Mouse (Mus musculus) heart, postnatal 0 days (tissue): ENCODE data around the gene Foxn3. TPM values are rescaled to one million over a fixed set of nuclear protein-coding genes. Genes with fewer than 3 reads are reported as not detected.

ENCODE experiments used
- ATAC-seq: fragments of 200-750 bp; cut with Nextera tagmentation; 2 replicates; pipeline ENCODE4 v1.8.0; 2017; ENCODE audit warnings: low read depth, moderate number of reproducible peaks, moderate library complexity; ENCODE audit not compliant: insufficient read depth
- DNase-seq: peaks from one replicate; pipeline ENCODE4 v3.0.0-alpha.2; 2016; ENCODE audit warnings: low spot score
- H3K27ac ChIP-seq: fragments of 300-500 bp; sonication (generic); 2 replicates; pipeline ENCODE4 v1.5.1; 2014; ENCODE audit warnings: low read depth, mild to moderate bottlenecking
- H3K27me3 ChIP-seq: fragments of 300-500 bp; sonication (generic); 2 replicates; pipeline ENCODE4 v1.6.1; 2014; ENCODE audit warnings: low read length, mixed read lengths; ENCODE audit not compliant: control insufficient read depth, insufficient read depth
- H3K36me3 ChIP-seq: fragments of 300-500 bp; sonication (generic); replicated peaks from 2 replicates; pipeline ENCODE4 v1.6.1; 2014; ENCODE audit warnings: low read length, mixed read lengths; ENCODE audit not compliant: control insufficient read depth, insufficient read depth
- H3K4me1 ChIP-seq: fragments of 300-500 bp; sonication (generic); 2 replicates; pipeline ENCODE4 v1.6.1; 2014; ENCODE audit warnings: antibody characterized with exemption; ENCODE audit not compliant: control insufficient read depth, insufficient read depth
- H3K4me2 ChIP-seq: fragments of 300-500 bp; sonication (generic); 2 replicates; pipeline ENCODE4 v1.6.1; 2014; ENCODE audit warnings: low read depth, mild to moderate bottlenecking, low read length, moderate library complexity
- H3K4me3 ChIP-seq: fragments of 300-500 bp; sonication (generic); 2 replicates; pipeline ENCODE4 v1.5.1; 2014; ENCODE audit warnings: low read depth, low read length
- H3K9ac ChIP-seq: fragments of 300-500 bp; sonication (generic); replicated peaks from 2 replicates; pipeline ENCODE4 v1.6.1; 2014; ENCODE audit warnings: low read depth, low read length, mixed read lengths
- H3K9me3 ChIP-seq: fragments of 300-500 bp; sonication (generic); replicated peaks from 2 replicates; pipeline ENCODE4 v1.6.1; 2016; ENCODE audit warnings: low read length; ENCODE audit not compliant: control insufficient read depth
- CTCF ChIP-seq: IDR thresholded peaks from 2 replicates; pipeline ENCODE4 v1.5.1; 2016; ENCODE audit warnings: antibody characterized with exemption, control low read depth, low read depth
- EP300 ChIP-seq: IDR thresholded peaks from 2 replicates; pipeline ENCODE4 v1.6.1; 2016; ENCODE audit warnings: antibody characterized with exemption, low read depth
- WGBS: fragments of 180-500 bp; shearing (Covaris S2); extraction: QIAGEN DNeasy Blood & Tissue Kit; methylation state at CpG from one replicate; pipeline ENCODE4 v1.1.7; 2014; 5-methylcytosine and 5-hydroxymethylcytosine counted together
- polyA plus RNA-seq: library from polyadenylated mRNA; unstranded; fragments of >200 nt; fragmentation: Nextera tagmentation; extraction: Ambion mirVana; gene quantifications from 2 replicates; pipeline ENCODE4 v1.2.1, GENCODE M21; 2015
- total RNA-seq: library from RNA; depleted of rRNA; stranded (reverse); fragments of >200 nt; gene quantifications from 2 replicates; pipeline ENCODE4 v1.2.3, GENCODE M21; 2014; ENCODE audit warnings: low replicate concordance

Gene Foxn3
- total and polyA plus RNA-seq, 2 experiments from 2014 or later, result 31.4 to 55.3 TPM

DNA sequence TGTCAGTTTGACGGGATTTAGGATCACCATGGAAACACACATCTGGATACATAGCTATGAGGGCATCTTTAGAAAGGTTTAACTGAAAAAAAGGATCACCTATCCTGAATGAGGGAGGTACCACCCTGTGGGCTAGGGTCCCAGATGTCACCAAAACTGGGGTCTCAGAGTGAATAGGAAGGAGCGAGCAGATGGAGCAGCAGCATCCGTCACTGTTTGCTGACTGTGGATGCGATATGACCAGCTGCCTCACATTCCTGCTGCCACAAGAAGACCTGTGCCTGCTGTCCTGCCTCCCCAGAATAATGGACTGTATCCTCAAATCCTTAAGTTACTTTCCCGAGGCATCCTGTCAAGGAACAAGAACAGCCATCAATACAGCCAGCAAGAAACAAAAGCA, 97.0 kb downstream of the Foxn3 start:
- H3K4me3 ChIP-seq, result no peak overlapping the region
- ATAC-seq, result no peak
- H3K27me3 ChIP-seq, result no peaks in the 10 kb centered on the region
- no peaks in the 10 kb centered on the region for H3K9me3 ChIP-seq
- no peaks in the 10 kb centered on the region for H3K36me3 ChIP-seq
- no peak for DNase-seq
- H3K9ac ChIP-seq, result no peak overlapping the region
- WGBS, result 90% methylated on average over 5 of the region's 5 CpGs
- H3K27ac ChIP-seq, result no peak overlapping the region
- TF ChIP-seq EP300 (no peak), CTCF (no peak)
- H3K4me1 ChIP-seq, result no peaks in the 10 kb centered on the region
- H3K4me2 ChIP-seq, result no peak overlapping the region

DNA sequence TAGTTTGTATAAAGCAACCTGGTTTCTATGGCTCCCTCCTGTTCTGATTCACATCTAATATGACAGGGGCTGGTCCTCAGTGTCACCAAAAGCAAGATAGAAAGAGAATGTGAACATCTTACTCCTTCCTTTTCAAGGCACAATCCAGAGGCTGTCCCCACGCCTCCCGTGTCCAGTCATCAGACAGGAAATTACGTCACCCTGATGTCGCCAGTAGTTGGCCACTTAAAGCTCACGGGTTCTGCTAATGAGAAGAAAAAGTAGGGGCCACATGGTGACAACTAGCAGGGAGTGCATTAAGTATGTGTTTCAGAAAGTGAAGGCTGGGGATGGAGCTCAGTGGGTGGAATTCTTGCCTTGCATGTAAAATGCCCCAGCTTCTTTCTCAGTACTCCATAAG, 99.1 kb downstream of the Foxn3 start:
- TF ChIP-seq CTCF, result no peak
- TF ChIP-seq EP300, result no peak
- Histone ChIP-seq H3K4me3 (no peak overlapping the region), H3K4me1 (no peaks in the 10 kb centered on the region), H3K36me3 (no peaks in the 10 kb centered on the region), H3K27ac (no peak overlapping the region), H3K27me3 (no peaks in the 10 kb centered on the region), H3K9me3 (no peaks in the 10 kb centered on the region), H3K9ac (no peak overlapping the region), H3K4me2 (no peak overlapping the region)
- ATAC-seq, result no peak
- no peak for DNase-seq
- WGBS, result 51% methylated on average over 5 of the region's 5 CpGs

DNA sequence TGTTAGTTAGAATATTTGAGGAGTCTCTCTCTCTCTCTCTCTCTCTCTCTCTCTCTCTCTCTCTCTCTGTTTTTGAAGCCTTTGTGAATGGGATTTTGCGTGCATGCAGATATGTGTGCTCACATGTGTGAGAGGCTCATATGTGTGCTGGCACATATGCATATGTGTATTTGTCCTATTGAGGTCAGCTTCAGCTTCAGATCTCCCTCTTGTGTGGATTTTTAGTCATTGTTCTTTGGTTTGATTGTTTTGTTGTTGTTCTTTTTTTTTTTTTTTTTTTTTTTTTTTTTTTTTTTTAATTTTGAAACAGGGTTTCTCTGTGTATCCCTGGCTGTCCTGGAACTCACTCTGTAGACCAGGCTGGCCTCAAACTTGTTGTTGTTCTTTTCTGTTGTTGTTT, 100.5 kb downstream of the Foxn3 start:
- no peak for DNase-seq
- Histone ChIP-seq H3K27ac (no peak overlapping the region), H3K27me3 (no peaks in the 10 kb centered on the region), H3K4me1 (0 out of 2 replicates have a peak, but pooled peaks cover 5% of the 10 kb centered on the region), H3K9me3 (no peaks in the 10 kb centered on the region), H3K36me3 (no peaks in the 10 kb centered on the region), H3K4me3 (no peak overlapping the region), H3K4me2 (no peak overlapping the region), H3K9ac (no peak overlapping the region)
- no peak for ATAC-seq
- TF ChIP-seq CTCF (no peak), EP300 (no peak)
- 88% methylated on average over 1 of the region's 1 CpGs for WGBS

DNA sequence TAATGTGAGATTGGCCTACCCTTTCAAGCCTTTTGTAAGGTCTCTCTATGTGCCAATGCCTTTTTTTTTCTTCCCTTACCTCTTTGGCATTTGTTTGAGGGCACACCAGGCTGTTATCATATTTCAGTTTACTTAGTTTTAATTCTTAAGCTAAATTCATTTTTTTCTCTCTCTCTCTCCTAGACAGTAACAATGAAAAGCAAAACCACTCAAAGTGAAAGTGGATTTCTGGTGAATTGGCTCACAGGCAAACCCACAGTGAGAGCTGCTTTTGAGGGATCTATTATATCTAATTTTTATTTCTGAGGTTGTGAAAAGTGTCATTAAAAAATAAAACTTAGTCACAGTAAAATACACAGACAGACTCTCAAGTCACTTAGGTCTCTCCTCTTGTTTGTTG, 101.1 kb downstream of the Foxn3 start:
- H3K27ac ChIP-seq, result no peak overlapping the region
- H3K9ac ChIP-seq, result no peak overlapping the region
- no peak overlapping the region for H3K4me3 ChIP-seq
- 0 out of 2 replicates have a peak, but pooled peaks cover 5% of the 10 kb centered on the region for H3K4me1 ChIP-seq
- no peak for ATAC-seq
- H3K4me2 ChIP-seq, result no peak overlapping the region
- H3K27me3 ChIP-seq, result no peaks in the 10 kb centered on the region
- no peaks in the 10 kb centered on the region for H3K9me3 ChIP-seq
- no peaks in the 10 kb centered on the region for H3K36me3 ChIP-seq
- TF ChIP-seq EP300 (no peak), CTCF (no peak)
- no peak for DNase-seq

DNA sequence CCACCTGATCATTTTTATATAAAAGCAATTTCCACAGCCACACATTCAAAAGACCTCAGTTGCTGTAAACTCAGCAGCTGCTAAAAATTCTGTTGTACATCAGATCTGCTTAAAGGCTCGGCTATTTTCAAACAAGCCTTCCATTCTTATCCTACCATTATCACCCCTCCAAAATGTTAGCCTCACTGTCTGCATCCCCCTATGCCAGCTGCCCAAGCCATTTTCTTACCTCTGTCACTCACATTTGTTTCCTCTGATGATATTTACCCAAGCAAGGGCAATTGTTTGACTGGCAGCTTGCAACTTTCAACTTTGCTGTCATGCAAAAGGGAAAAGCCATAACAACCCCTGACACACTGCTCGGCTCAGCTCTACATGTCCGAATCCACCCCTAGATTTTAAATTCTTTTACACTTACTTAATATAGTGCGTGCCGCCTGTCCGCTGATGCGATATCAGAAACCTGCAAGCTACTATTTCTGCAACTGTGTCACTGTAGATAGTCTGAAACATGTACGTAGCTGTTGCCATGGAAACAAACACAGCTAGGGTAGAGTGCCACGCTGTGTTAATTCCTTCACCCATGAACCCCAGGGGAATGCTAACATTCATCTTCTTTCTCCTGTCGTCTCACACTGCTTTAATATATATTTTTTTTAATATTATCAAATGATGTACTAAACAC, 105.7 kb downstream of the Foxn3 start:
- Histone ChIP-seq H3K27ac (no peak overlapping the region), H3K4me3 (0 out of 2 replicates have a peak overlapping the region, but pooled peaks have one; percentile 7)

DNA sequence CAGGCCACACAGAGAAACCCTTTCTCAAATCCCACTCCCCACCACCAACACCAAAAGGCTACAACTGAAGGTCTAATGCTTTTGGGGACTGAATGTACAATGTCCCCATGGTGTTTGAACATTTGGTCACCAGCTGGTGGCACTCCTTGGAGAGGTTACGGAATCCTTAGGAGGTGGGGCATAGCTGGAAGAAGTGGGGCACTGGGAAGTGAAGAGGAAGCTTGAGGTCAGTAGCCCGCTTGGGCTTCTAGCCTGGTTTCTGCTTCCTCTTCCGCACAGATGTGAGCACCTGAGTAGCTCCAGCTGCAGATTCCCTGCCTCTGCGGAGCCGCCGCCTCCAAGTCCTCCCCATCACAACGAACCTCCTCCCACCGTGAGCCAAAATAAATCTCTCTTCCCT, 107.8 kb downstream of the Foxn3 start:
- no peak overlapping the region for H3K27ac ChIP-seq
- no peak overlapping the region for H3K4me2 ChIP-seq
- no peak overlapping the region for H3K9ac ChIP-seq
- no peak overlapping the region for H3K4me3 ChIP-seq
- no peaks in the 10 kb centered on the region for H3K36me3 ChIP-seq
- H3K4me1 ChIP-seq, result 0 out of 2 replicates have a peak, but pooled peaks cover 5% of the 10 kb centered on the region
- ATAC-seq, result no peak
- DNase-seq, result no peak
- 93% methylated on average over 8 of the region's 8 CpGs for WGBS
- H3K9me3 ChIP-seq, result no peaks in the 10 kb centered on the region
- H3K27me3 ChIP-seq, result no peaks in the 10 kb centered on the region
- no peak for TF ChIP-seq CTCF
- no peak for TF ChIP-seq EP300

More for the DNA sequence above, 105.7 kb downstream of the Foxn3 start:
- TF ChIP-seq EP300, result no peak
- no peak for TF ChIP-seq CTCF
- H3K9ac ChIP-seq, result no peak overlapping the region
- ATAC-seq, result peak; percentile 36; the same call in 1 of the 2 replicates
- no peaks in the 10 kb centered on the region for H3K27me3 ChIP-seq
- WGBS, result 26% methylated on average over 10 of the region's 10 CpGs
- H3K4me2 ChIP-seq, result peak overlapping the region; percentile 14; the same call in 1 of the 2 replicates
- H3K36me3 ChIP-seq, result no peaks in the 10 kb centered on the region
- no peaks in the 10 kb centered on the region for H3K9me3 ChIP-seq
- peak; percentile 42 for DNase-seq
- 0 out of 2 replicates have a peak, but pooled peaks cover 5% of the 10 kb centered on the region for H3K4me1 ChIP-seq
